Mouse (Mus musculus) left cerebral cortex, adult 2 months (tissue): Measurements from ENCODE around the gene Ppp1r3d. TPM values are rescaled to one million over a fixed set of nuclear protein-coding genes. Genes with fewer than 3 reads are reported as not detected.

Source experiments
- DNase-seq, 2 experiments: peaks; one replicate each; pipeline ENCODE4 v3.0.0; 2021 to 2022; ENCODE audit warnings: low spot score in 2 of 2, mixed read lengths in 1 of 2; ENCODE audit errors: extremely low spot score in 1 of 2
- H3K27ac ChIP-seq: fragments of 200-600 bp; 2 replicates; pipeline ENCODE4 v1.8.1; 2022
- H3K4me3 ChIP-seq: fragments of 200-600 bp; 2 replicates; pipeline ENCODE4 v1.8.1; 2022
- CTCF ChIP-seq: fragments of 200-600 bp; IDR thresholded peaks from 2 replicates; pipeline ENCODE4 v1.8.1; 2022; ENCODE audit warnings: antibody characterized with exemption, mild to moderate bottlenecking, moderate library complexity
- intact Hi-C: fragments of 180-260 bp; cut with DNase I; formaldehyde crosslinking; loops from one replicate; pipeline ENCODE4 v1.15.1; 2025
- long read RNA-seq, 2 experiments: library from polyadenylated mRNA; stranded (forward); transcript quantifications; one replicate each; pipeline ENCODE4 v2.0.0; 2021; ENCODE audit warnings: borderline mapping rate in 2 of 2
- total RNA-seq, 2 experiments: library from RNA; stranded (reverse); gene quantifications; 2 replicates each; pipeline ENCODE4 v1.2.3; 2021

Gene Ppp1r3d
- total RNA-seq: 1 to 10 TPM; 7.6 to 8.1 TPM
- long read RNA-seq, experiment 1, transcript Ppp1r3d-201 (1 exons, 3,267 nt): major isoform, 10 of 10 reads
- long read RNA-seq, experiment 1, partial matches to known transcripts: 0 of 10 reads
- long read RNA-seq, experiment 1, other reads (novel, unspliced or antisense): 0 of 10 reads
- long read RNA-seq, experiment 2, transcript Ppp1r3d-201 (1 exons, 3,267 nt): major isoform, 6 of 7 reads
- long read RNA-seq, experiment 2, partial matches to known transcripts: 0 of 7 reads
- long read RNA-seq, experiment 2, other reads (novel, unspliced or antisense): 1 of 7 reads

GRCm38 (mm10) chr2:178414261-178415149 is at the start of gene Ppp1r3d, which contains the start of gene Fam217b:
Gene Ppp1r3d (minus strand): TSS chr2:178414472.
Gene Fam217b (plus strand): TSS chr2:178414524.
- H3K27ac ChIP-seq: peak within 1 kb of the TSS; percentile 93
- TF ChIP-seq CTCF: no peak
- DNase-seq: peak; percentile 62 to 63
- peak within 1 kb of the TSS; percentile 64 for H3K4me3 ChIP-seq
- intact Hi-C loops: no loop called here

GRCm38 (mm10) chr2:178460353-178460752 is 46.1 kb upstream of the Ppp1r3d start:
- intact Hi-C loops: no loop called here
- Histone ChIP-seq H3K4me3 (no peak overlapping the region), H3K27ac (no peak overlapping the region)
- DNase-seq: no peak
- no peak for TF ChIP-seq CTCF

- intact Hi-C loops: no loop called here
- DNase-seq: no peak
- Histone ChIP-seq H3K4me3 (no peak overlapping the region), H3K27ac (no peak overlapping the region)
- no peak for TF ChIP-seq CTCF
Measured at GRCm38 (mm10) chr2:178457414-178457813, 43.1 kb upstream of the Ppp1r3d start.

GRCm38 (mm10) chr2:178454664-178455516 is 40.6 kb upstream of the Ppp1r3d start:
- no peak for DNase-seq
- no peak for TF ChIP-seq CTCF
- intact Hi-C loops: no loop called here
- H3K27ac ChIP-seq: no peak overlapping the region
- no peak overlapping the region for H3K4me3 ChIP-seq

GRCm38 (mm10) chr2:178450961-178451360 is 36.7 kb upstream of the Ppp1r3d start:
- intact Hi-C loops: no loop called here
- DNase-seq: no peak
- Histone ChIP-seq H3K27ac (no peak overlapping the region), H3K4me3 (no peak overlapping the region)
- TF ChIP-seq CTCF: no peak

GRCm38 (mm10) chr2:178450236-178450635 is 36.0 kb upstream of the Ppp1r3d start:
- TF ChIP-seq CTCF: no peak
- intact Hi-C loops: no loop called here
- H3K27ac ChIP-seq: no peak overlapping the region
- H3K4me3 ChIP-seq: no peak overlapping the region
- DNase-seq: no peak

GRCm38 (mm10) chr2:178449386-178449785 is 35.1 kb upstream of the Ppp1r3d start:
- DNase-seq: no peak
- no peak overlapping the region for H3K4me3 ChIP-seq
- intact Hi-C loops: no loop called here
- H3K27ac ChIP-seq: no peak overlapping the region
- TF ChIP-seq CTCF: no peak

DNA sequence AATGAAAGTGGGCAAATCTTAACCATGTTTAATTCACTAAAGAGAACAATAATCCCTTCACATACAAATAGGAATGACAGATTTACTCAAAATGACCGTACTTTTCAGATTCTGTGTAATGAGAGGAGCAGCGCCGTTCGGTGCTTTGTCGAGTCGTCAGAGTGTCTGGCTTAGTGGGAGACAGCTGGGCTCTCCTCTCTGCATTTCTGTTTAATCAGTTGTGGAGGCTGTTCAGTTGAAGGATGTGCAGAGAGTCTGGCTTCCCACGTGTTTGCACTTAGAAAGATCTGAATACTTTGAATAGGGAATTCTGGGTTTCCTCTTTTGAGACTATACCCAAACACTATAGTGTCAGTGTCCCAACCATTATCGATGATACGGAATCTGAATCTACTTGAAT is 23.0 kb upstream of the Ppp1r3d start:
- no peak for TF ChIP-seq CTCF
- H3K4me3 ChIP-seq: no peak overlapping the region
- intact Hi-C loops: no loop called here
- H3K27ac ChIP-seq: no peak overlapping the region
- DNase-seq: no peak

GRCm38 (mm10) chr2:178433903-178434302 is 19.6 kb upstream of the Ppp1r3d start:
- TF ChIP-seq CTCF: no peak

GRCm38 (mm10) chr2:178433495-178433894 is 19.2 kb upstream of the Ppp1r3d start:
- TF ChIP-seq CTCF: no peak
- no peak for DNase-seq
- no peak overlapping the region for H3K27ac ChIP-seq
- H3K4me3 ChIP-seq: no peak overlapping the region
- intact Hi-C loops: no loop called here

More at GRCm38 (mm10) chr2:178433903-178434302, 19.6 kb upstream of the Ppp1r3d start:
- no peak for DNase-seq
- Histone ChIP-seq H3K4me3 (no peak overlapping the region), H3K27ac (no peak overlapping the region)
- intact Hi-C loops: no loop called here

DNA sequence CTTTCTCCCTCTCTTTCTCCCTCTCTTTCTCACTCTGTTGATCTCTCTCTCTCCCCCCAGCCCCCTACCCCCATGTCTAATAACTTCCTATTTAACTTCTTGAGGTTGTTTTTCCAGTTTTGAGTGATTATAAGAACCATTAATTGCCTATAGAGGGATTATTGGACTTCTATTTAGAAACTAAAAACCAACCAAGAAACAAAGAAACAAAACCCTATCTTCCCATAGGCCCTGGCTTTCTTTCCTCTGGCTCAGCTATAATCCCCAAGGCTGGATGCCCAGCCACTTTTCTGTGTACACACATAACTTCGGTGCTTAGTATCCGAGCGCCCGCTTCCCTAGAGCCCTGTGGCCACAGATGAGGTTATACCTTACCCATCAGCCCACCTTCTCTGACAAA is 16.0 kb upstream of the Ppp1r3d start, which contains the start of gene Cdh26:
Cdh26 (plus strand) TSS at position 301 of the 400 bp plus-strand sequence.
- Histone ChIP-seq H3K4me3 (no peak within 1 kb of the TSS), H3K27ac (no peak within 1 kb of the TSS)
- no peak for TF ChIP-seq CTCF
- intact Hi-C loops: no loop called here
- DNase-seq: no peak
